Mouse (Mus musculus) testis, adult 2 months (tissue): ENCODE measurements at regions not wholly inside any gene's neighbourhood (a gene's known extent, or its start where the extent isn't known, plus 50 kb on each side); places are given as distances from the start of the nearest gene placed in this dataset.
A peak's percentile ranks its signal among the peaks of the same experiment; 100 is the strongest.

ENCODE experiments used
- H3K27ac ChIP-seq: fragments of 200-500 bp; 2 replicates; pipeline ENCODE4 v1.5.1; 2012; ENCODE audit warnings: low read depth, low read length; ENCODE audit not compliant: control insufficient read depth, insufficient read depth
- H3K27me3 ChIP-seq: fragments of 200-500 bp; 2 replicates; pipeline ENCODE4 v1.6.1; 2012; ENCODE audit warnings: mild to moderate bottlenecking, low read length, moderate library complexity; ENCODE audit not compliant: control insufficient read depth, insufficient read depth
- H3K36me3 ChIP-seq: fragments of 200-500 bp; 2 replicates; pipeline ENCODE4 v1.6.1; 2012; ENCODE audit warnings: mild to moderate bottlenecking, low read length; ENCODE audit not compliant: control insufficient read depth, insufficient read depth
- H3K4me1 ChIP-seq: fragments of 200-500 bp; 2 replicates; pipeline ENCODE4 v1.6.1; 2012; ENCODE audit warnings: low read length; ENCODE audit not compliant: control insufficient read depth, insufficient read depth
- H3K4me3 ChIP-seq: fragments of 200-500 bp; 2 replicates; pipeline ENCODE4 v1.5.1; 2012; ENCODE audit warnings: low read depth, mild to moderate bottlenecking, low read length, moderate library complexity, mixed read lengths; ENCODE audit not compliant: control insufficient read depth
- CTCF ChIP-seq: fragments of 200-500 bp; IDR thresholded peaks from 2 replicates; pipeline ENCODE4 v1.5.1; 2012; ENCODE audit warnings: low read depth, mild to moderate bottlenecking, inconsistent platforms, low read length, moderate library complexity; ENCODE audit not compliant: control insufficient read depth, insufficient read depth, insufficient replicate concordance
- POLR2A ChIP-seq: fragments of 200-500 bp; IDR thresholded peaks from 2 replicates; pipeline ENCODE4 v1.6.1; 2012; ENCODE audit warnings: low read depth, mild to moderate bottlenecking, inconsistent platforms, low read length, moderate library complexity; ENCODE audit not compliant: control insufficient read depth

- H3K27me3 ChIP-seq, result no peaks in the 10 kb centered on the region
- no peak for TF ChIP-seq POLR2A
- no peak for TF ChIP-seq CTCF
These were observed 599.0 kb upstream of the Gm19410 start for GRCm38 (mm10) chr8:35166611-35167010.

GRCm38 (mm10) chr8:35171536-35172310 is 593.9 kb upstream of the Gm19410 start:
- Histone ChIP-seq H3K4me3 (no peak overlapping the region), H3K27ac (no peak overlapping the region), H3K4me1 (no peaks in the 10 kb centered on the region), H3K36me3 (no peaks in the 10 kb centered on the region), H3K27me3 (no peaks in the 10 kb centered on the region)
- TF ChIP-seq POLR2A, result no peak
- TF ChIP-seq CTCF, result no peak

More at GRCm38 (mm10) chr8:35166611-35167010, 599.0 kb upstream of the Gm19410 start:
- H3K4me1 ChIP-seq, result no peaks in the 10 kb centered on the region; the same call in 1 of the 2 replicates
- H3K4me3 ChIP-seq, result no peak overlapping the region
- H3K27ac ChIP-seq, result no peak overlapping the region
- H3K36me3 ChIP-seq, result no peaks in the 10 kb centered on the region

- H3K36me3 ChIP-seq, result no peaks in the 10 kb centered on the region
- TF ChIP-seq POLR2A, result no peak
- TF ChIP-seq CTCF, result no peak
- no peak overlapping the region for H3K27ac ChIP-seq
- H3K27me3 ChIP-seq, result no peaks in the 10 kb centered on the region
- H3K4me1 ChIP-seq, result no peaks in the 10 kb centered on the region
- no peak overlapping the region for H3K4me3 ChIP-seq
These were observed 588.3 kb upstream of the Gm19410 start for GRCm38 (mm10) chr8:35177314-35177713.

- Histone ChIP-seq H3K27ac (no peak overlapping the region), H3K36me3 (no peaks in the 10 kb centered on the region), H3K4me1 (peaks cover 16% of the 10 kb centered on the region), H3K27me3 (no peaks in the 10 kb centered on the region), H3K4me3 (no peak overlapping the region)
- TF ChIP-seq CTCF (no peak), POLR2A (no peak)
These were observed 585.5 kb upstream of the Gm19410 start for GRCm38 (mm10) chr8:35180075-35180474.

GRCm38 (mm10) chr8:35182141-35182540 is 583.4 kb upstream of the Gm19410 start:
- Histone ChIP-seq H3K36me3 (no peaks in the 10 kb centered on the region), H3K4me1 (peaks cover 16% of the 10 kb centered on the region), H3K27ac (no peak overlapping the region), H3K27me3 (no peaks in the 10 kb centered on the region), H3K4me3 (no peak overlapping the region)
- TF ChIP-seq CTCF (no peak), POLR2A (no peak)

DNA sequence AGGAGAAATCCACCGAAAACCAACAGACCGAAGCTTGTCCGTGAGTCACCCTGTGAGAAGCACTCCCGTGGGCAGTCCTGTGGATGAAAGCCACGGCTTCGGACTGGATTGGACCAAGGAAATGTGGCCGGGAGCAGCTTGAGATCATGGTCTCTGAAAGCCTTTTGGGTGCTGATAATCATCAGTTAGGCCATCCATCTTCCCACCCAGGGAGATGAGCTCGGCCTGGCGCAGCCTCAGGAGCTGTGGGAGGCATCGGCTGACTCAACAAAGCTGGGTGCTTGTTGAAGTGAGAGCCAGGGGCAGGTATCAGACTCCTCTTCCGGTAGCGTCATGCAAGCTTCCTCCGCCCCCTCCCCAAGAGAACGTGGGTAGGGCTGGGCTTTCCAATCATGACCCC is 582.2 kb upstream of the Gm19410 start:
- H3K27me3 ChIP-seq, result no peaks in the 10 kb centered on the region
- no peak overlapping the region for H3K27ac ChIP-seq
- no peaks in the 10 kb centered on the region for H3K36me3 ChIP-seq
- peaks cover 16% of the 10 kb centered on the region for H3K4me1 ChIP-seq
- no peak for TF ChIP-seq CTCF
- no peak for TF ChIP-seq POLR2A
- H3K4me3 ChIP-seq, result peak overlapping the region; percentile 85

DNA sequence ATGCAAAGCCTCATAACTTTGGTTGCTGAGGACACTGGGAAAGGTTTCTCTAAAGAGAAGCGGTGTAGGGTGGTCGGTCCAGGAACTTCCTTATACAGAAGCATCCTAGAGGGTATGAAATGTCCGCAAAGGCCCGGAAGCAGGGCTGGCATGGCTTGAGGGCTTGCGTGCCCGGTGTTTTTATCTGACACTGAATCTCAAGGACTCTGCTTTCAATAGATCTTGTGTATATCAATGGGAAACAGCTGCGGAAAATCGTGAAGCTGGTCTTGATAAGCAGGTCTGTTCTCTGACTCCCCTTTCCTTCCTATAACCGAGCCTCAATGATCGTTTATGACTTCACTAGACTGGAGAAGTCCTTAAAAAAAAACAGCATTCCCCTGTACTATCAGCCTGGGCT is 580.4 kb upstream of the Gm19410 start:
- H3K4me1 ChIP-seq, result peaks cover 16% of the 10 kb centered on the region
- TF ChIP-seq POLR2A, result no peak
- TF ChIP-seq CTCF, result no peak
- H3K4me3 ChIP-seq, result no peak overlapping the region
- no peaks in the 10 kb centered on the region for H3K27me3 ChIP-seq
- no peaks in the 10 kb centered on the region for H3K36me3 ChIP-seq
- H3K27ac ChIP-seq, result no peak overlapping the region
